Mouse (Mus musculus): Measurements from ENCODE around the gene Dnaja3. TPM values are rescaled to one million over a fixed set of nuclear protein-coding genes. Genes with fewer than 3 reads are reported as not detected.

The Dnaja3 gene
- polyA plus RNA-seq, 1 experiment from 2014 or later: 88.7 TPM

DNA sequence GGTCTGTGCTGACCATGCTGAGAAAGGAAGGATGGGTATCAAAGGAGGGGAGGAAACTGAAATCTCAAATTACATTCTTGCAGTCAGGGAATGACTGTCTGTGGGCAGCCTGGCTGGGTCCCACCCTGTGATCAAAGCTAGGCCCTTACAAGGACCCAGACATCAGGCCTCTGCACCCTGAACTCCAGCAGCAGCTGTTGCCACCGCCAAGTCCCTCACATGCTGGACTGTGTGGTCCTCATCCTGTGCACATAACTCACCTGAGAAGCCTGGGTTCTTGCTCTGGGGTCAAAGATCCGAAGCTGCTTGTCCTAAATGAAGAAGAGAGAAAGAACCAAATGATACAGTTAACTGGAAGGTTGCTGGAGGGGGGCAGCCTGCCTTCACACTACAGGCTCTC, 21.8 kb downstream of the Dnaja3 start:
- 86% methylated on average over 2 of the region's 2 CpGs for WGBS
- no peaks in the 10 kb centered on the region for H3K27me3 ChIP-seq (ENCODE audit: control insufficient read depth, insufficient read depth, low read length)
- no peak overlapping the region for H3K9ac ChIP-seq (ENCODE audit: low read length)
- H3K36me3 ChIP-seq (ENCODE audit: control insufficient read depth, insufficient read depth): 0 out of 2 replicates have a peak, but pooled peaks cover 6% of the 10 kb centered on the region
- H3K9me3 ChIP-seq (replicated peaks; ENCODE audit: control insufficient read depth, low read length): no peaks in the 10 kb centered on the region
- no peak overlapping the region for H3K4me2 ChIP-seq (ENCODE audit: low read depth, low read length)
- H3K4me3 ChIP-seq (ENCODE audit: low read length): no peak overlapping the region
- no peak overlapping the region for H3K27ac ChIP-seq (ENCODE audit: low read length)
- no peak for ATAC-seq (replicated peaks; ENCODE audit: extremely low read depth, insufficient read depth, low FRiP score)
- H3K4me1 ChIP-seq (ENCODE audit: control insufficient read depth, insufficient read depth, low read length): peaks cover 22% of the 10 kb centered on the region

DNA sequence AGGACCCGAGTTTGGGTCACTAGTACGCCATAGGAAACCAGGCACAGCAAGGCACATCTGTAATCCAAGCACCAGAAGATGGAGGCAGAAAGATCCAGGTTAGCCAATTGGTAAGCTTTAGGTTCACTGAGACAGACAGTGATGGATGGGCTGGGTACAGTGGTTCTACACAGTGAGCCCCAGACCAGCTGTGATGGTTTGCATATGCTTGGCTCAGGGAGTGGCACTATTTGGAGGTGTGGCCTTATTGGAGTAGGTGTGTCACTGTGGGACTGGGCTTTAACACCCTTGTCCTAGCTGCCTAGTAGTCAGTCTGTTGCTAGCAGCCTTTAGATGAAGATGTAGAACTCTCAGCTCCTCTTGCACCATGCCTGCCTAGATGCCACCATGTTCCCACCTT, 24.0 kb downstream of the Dnaja3 start:
- H3K9me3 ChIP-seq (replicated peaks; ENCODE audit: control insufficient read depth, low read length): no peaks in the 10 kb centered on the region
- H3K27me3 ChIP-seq (ENCODE audit: control insufficient read depth, insufficient read depth, low read length): no peaks in the 10 kb centered on the region
- no peak for ATAC-seq (replicated peaks; ENCODE audit: extremely low read depth, insufficient read depth, low FRiP score)
- peaks cover 9% of the 10 kb centered on the region for H3K4me1 ChIP-seq (ENCODE audit: control insufficient read depth, insufficient read depth, low read length)
- H3K4me3 ChIP-seq (ENCODE audit: low read length): no peak overlapping the region
- no peak overlapping the region for H3K4me2 ChIP-seq (ENCODE audit: low read depth, low read length)
- 80% methylated on average over 2 of the region's 2 CpGs for WGBS
- no peak overlapping the region for H3K9ac ChIP-seq (ENCODE audit: low read length)
- H3K27ac ChIP-seq (ENCODE audit: low read length): no peak overlapping the region
- peaks cover 11% of the 10 kb centered on the region; the same call in 1 of the 2 replicates for H3K36me3 ChIP-seq (ENCODE audit: control insufficient read depth, insufficient read depth)

DNA sequence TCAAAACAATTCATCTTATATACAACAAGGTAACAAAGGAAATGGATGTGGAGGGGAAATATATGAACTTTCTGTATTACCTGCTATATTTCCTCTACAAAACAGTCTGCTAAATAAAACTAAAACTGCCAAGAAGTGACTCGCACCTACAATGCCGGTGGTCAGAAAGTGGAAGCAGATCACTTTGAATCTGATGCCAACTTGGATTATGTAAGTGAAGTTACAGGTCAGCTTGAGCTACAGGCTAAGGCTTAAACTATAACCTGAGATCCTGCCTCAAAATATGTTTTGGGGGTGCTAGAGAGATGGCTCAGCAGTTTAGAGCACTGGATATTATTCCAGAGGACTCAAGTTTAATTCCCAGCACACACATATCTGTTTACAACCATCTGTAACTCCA, 25.9 kb downstream of the Dnaja3 start:
- no peaks in the 10 kb centered on the region for H3K27me3 ChIP-seq (ENCODE audit: control insufficient read depth, insufficient read depth, low read length)
- 93% methylated on average over 2 of the region's 2 CpGs for WGBS
- H3K4me3 ChIP-seq (ENCODE audit: low read length): no peak overlapping the region
- no peaks in the 10 kb centered on the region for H3K9me3 ChIP-seq (replicated peaks; ENCODE audit: control insufficient read depth, low read length)
- peaks cover 12% of the 10 kb centered on the region; the same call in 1 of the 2 replicates for H3K36me3 ChIP-seq (ENCODE audit: control insufficient read depth, insufficient read depth)
- H3K4me2 ChIP-seq (ENCODE audit: low read depth, low read length): no peak overlapping the region
- ATAC-seq (replicated peaks; ENCODE audit: extremely low read depth, insufficient read depth, low FRiP score): no peak
- no peak overlapping the region for H3K27ac ChIP-seq (ENCODE audit: low read length)
- H3K9ac ChIP-seq (ENCODE audit: low read length): no peak overlapping the region
- peaks cover 3% of the 10 kb centered on the region; the same call in 1 of the 2 replicates for H3K4me1 ChIP-seq (ENCODE audit: control insufficient read depth, insufficient read depth, low read length)

DNA sequence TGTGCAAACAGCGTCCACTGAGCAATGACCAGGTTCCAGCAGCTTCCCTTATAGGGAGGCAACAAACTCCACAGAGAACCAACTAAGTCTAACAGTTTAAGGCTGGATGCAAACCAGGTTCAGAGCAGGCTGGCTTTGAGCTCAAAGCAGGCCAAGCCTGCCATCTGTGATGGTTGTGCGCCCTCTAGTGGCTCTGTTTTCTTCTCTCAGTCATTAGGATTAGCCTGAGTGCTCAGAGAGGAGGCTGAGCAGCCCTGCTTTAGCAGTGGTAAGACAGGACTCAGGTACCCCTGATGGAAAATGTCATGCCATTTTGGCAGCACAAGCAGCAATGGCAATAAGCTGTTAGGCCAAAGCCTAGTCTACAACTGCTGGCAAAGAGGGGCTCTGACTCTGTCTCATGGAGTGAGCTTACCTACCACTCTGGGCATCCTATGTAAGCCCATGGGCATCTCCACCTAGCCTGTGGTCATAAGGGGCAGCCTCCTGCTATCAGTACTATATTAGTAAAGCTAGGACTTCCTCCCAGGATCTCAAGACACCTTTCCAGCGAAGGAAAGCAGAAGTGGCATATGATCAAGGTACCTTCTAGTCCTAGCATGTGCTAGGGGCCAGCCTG, 27.5 kb downstream of the Dnaja3 start:
- peak; percentile 76 for ATAC-seq (replicated peaks; ENCODE audit: extremely low read depth, insufficient read depth, low FRiP score)
- Histone ChIP-seq H3K27me3 (ENCODE audit: control insufficient read depth, insufficient read depth, low read length) (no peaks in the 10 kb centered on the region), H3K9ac (ENCODE audit: low read length) (no peak overlapping the region), H3K4me2 (ENCODE audit: low read depth, low read length) (no peak overlapping the region), H3K27ac (ENCODE audit: low read length) (no peak overlapping the region), H3K4me3 (ENCODE audit: low read length) (no peak overlapping the region), H3K36me3 (ENCODE audit: control insufficient read depth, insufficient read depth) (peaks cover 12% of the 10 kb centered on the region; the same call in 1 of the 2 replicates), H3K9me3 (replicated peaks; ENCODE audit: control insufficient read depth, low read length) (no peaks in the 10 kb centered on the region), H3K4me1 (ENCODE audit: control insufficient read depth, insufficient read depth, low read length) (peaks cover 3% of the 10 kb centered on the region; the same call in 1 of the 2 replicates)
- WGBS: 17% methylated on average over 3 of the region's 3 CpGs

DNA sequence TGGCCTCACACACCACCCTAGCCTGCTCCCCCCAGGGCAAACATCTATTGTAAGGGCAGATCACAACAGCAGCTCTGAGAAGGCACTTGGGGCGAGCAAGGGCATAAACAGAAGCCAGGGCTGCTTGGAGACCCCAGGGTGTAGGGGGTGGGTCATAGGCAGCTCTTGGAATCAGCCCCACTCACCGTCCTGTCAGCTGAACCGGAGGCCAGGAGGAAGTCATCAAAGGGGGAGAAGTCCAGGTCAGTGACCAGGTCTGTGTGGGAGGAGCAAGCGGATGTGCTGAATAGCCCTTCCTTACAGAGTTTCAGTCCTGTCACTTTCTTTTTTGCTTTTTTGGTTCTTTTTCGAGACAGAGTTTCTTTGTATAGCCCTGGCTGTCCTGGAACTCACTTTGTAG, 30.5 kb downstream of the Dnaja3 start:
- Histone ChIP-seq H3K4me3 (ENCODE audit: low read length) (no peak overlapping the region), H3K4me1 (ENCODE audit: control insufficient read depth, insufficient read depth, low read length) (no peaks in the 10 kb centered on the region), H3K27ac (ENCODE audit: low read length) (no peak overlapping the region), H3K27me3 (ENCODE audit: control insufficient read depth, insufficient read depth, low read length) (no peaks in the 10 kb centered on the region), H3K4me2 (ENCODE audit: low read depth, low read length) (no peak overlapping the region), H3K9me3 (replicated peaks; ENCODE audit: control insufficient read depth, low read length) (no peaks in the 10 kb centered on the region), H3K9ac (ENCODE audit: low read length) (no peak overlapping the region), H3K36me3 (ENCODE audit: control insufficient read depth, insufficient read depth) (peaks cover 12% of the 10 kb centered on the region; the same call in 1 of the 2 replicates)
- ATAC-seq (replicated peaks; ENCODE audit: extremely low read depth, insufficient read depth, low FRiP score): no peak
- 61% methylated on average over 5 of the region's 5 CpGs for WGBS

DNA sequence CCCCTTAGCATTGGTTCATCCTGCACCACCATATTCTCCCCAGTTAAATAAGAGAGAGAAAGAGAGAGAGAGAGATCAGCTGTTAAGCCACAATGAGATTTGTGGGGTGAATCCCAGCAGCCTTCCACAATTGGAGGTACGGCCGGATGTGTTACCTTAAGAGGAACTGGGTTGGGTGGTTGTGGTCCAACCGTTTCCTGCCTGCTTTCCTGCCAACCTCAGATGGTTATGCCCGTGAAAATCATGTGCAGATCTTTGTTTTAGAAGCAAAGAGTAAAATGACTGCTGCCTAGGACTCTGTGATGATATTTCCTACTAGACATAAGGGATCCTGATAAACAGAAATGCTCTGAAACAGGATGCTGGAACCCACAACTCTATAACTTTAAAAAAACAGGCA, 34.3 kb downstream of the Dnaja3 start:
- Histone ChIP-seq H3K4me1 (ENCODE audit: control insufficient read depth, insufficient read depth, low read length) (peaks cover 9% of the 10 kb centered on the region), H3K4me3 (ENCODE audit: low read length) (no peak overlapping the region), H3K36me3 (ENCODE audit: control insufficient read depth, insufficient read depth) (peaks cover 9% of the 10 kb centered on the region), H3K27ac (ENCODE audit: low read length) (no peak overlapping the region), H3K9me3 (replicated peaks; ENCODE audit: control insufficient read depth, low read length) (no peaks in the 10 kb centered on the region), H3K4me2 (ENCODE audit: low read depth, low read length) (no peak overlapping the region), H3K9ac (ENCODE audit: low read length) (no peak overlapping the region), H3K27me3 (ENCODE audit: control insufficient read depth, insufficient read depth, low read length) (no peaks in the 10 kb centered on the region)
- WGBS: 83% methylated on average over 4 of the region's 4 CpGs
- ATAC-seq (replicated peaks; ENCODE audit: extremely low read depth, insufficient read depth, low FRiP score): no peak

DNA sequence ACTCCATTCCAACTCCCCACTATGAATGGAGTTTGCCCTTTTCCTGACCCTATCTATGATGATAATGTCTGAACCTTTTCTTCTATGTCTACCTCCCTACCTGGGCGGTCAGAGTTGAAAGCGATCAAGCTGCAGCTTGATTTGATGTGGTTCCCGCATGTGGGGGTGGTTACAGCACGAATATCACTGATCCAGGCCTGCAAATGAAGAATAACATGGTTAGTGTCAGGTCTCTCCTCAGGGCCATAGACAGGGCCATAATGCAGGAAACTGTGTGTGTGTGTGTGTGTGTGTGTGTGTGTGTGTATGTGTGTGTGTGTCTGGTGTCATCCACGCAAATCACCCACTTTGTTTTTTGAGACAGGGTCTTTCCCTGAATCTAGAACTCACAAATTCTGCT, 37.0 kb downstream of the Dnaja3 start:
- Histone ChIP-seq H3K4me2 (ENCODE audit: low read depth, low read length) (no peak overlapping the region), H3K9ac (ENCODE audit: low read length) (no peak overlapping the region), H3K27ac (ENCODE audit: low read length) (no peak overlapping the region), H3K4me3 (ENCODE audit: low read length) (no peak overlapping the region), H3K4me1 (ENCODE audit: control insufficient read depth, insufficient read depth, low read length) (peaks cover 10% of the 10 kb centered on the region), H3K36me3 (ENCODE audit: control insufficient read depth, insufficient read depth) (peaks cover 6% of the 10 kb centered on the region), H3K27me3 (ENCODE audit: control insufficient read depth, insufficient read depth, low read length) (no peaks in the 10 kb centered on the region), H3K9me3 (replicated peaks; ENCODE audit: control insufficient read depth, low read length) (no peaks in the 10 kb centered on the region)
- ATAC-seq (replicated peaks; ENCODE audit: extremely low read depth, insufficient read depth, low FRiP score): no peak
- 89% methylated on average over 5 of the region's 5 CpGs for WGBS

DNA sequence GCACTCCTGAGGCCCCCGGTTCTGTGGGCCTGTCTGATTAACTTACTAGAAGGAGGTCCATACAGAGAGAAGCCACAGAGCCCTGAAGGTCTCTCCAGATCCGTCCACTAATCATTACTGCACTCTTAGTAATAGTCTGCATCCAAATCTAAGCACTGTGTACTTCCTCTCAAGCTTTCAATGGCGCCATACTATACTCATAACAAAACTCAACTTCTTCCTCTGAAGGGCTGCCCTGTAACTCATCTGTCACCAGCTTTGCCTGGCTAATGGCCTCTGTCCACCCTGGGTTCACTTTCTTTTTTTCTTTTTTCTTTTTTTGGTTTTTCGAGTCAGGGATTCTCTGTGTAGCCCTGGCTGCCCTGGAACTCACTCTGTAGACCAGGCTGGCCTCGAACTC, 38.3 kb downstream of the Dnaja3 start:
- H3K36me3 ChIP-seq (ENCODE audit: control insufficient read depth, insufficient read depth): peaks cover 6% of the 10 kb centered on the region
- H3K4me2 ChIP-seq (ENCODE audit: low read depth, low read length): peak overlapping the region; percentile 77; the same call in 1 of the 2 replicates
- H3K4me1 ChIP-seq (ENCODE audit: control insufficient read depth, insufficient read depth, low read length): peaks cover 11% of the 10 kb centered on the region
- WGBS: 61% methylated on average over 5 of the region's 5 CpGs
- no peaks in the 10 kb centered on the region for H3K9me3 ChIP-seq (replicated peaks; ENCODE audit: control insufficient read depth, low read length)
- no peak for ATAC-seq (replicated peaks; ENCODE audit: extremely low read depth, insufficient read depth, low FRiP score)
- no peak overlapping the region for H3K4me3 ChIP-seq (ENCODE audit: low read length)
- H3K27ac ChIP-seq (ENCODE audit: low read length): no peak overlapping the region
- H3K9ac ChIP-seq (ENCODE audit: low read length): no peak overlapping the region
- H3K27me3 ChIP-seq (ENCODE audit: control insufficient read depth, insufficient read depth, low read length): no peaks in the 10 kb centered on the region

DNA sequence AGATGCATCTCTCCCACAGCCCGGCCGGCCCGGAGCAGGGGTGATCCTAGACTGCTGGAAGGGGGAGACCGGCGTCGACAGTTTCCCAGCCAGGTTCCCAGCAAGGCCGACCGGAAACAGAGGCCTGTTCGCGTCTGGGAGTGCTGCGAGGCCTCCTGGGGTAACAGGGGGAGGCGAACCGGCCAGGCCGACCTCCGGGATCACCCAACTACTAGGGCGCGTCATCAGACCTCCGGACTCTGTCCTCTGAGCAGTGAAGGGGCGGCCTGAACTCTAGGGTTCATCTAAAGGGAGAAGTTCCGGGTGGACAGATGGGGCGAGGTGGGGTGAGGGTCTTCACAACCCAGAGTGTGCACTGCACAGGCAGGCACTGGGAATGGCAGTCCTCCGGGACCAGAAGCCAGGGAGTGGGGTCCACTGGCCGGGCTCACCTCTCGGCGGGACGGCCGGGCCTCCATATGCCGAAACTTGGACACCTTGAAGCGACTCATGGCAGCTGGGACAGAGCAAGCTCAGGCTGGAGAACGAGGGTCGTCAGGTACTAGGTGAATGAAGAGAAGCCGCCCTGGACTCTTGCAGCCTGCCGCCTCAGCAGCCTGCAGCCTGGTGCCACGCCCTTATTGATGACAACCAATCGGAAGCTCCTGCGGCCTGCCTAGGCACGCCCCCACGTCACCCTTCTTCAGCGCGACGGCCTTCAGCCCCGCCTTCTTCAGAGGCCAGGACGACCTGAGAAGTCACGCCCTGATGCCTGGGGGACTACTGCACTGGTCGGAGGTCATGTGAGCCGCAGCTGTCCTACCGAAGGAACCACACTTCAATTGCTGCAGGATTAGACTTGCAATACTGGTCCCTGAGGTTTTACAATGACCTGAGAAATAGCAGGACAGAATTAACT, 39.6 kb downstream of the Dnaja3 start, which contains the start of gene Coro7:
Gene Coro7, minus strand, starts transcription at position 657 of the 898 bp plus-strand sequence.
- H3K4me1 ChIP-seq (ENCODE audit: control insufficient read depth, insufficient read depth, low read length): peaks cover 14% of the 10 kb centered on the region
- peak within 1 kb of the TSS; percentile 79 for H3K9ac ChIP-seq (ENCODE audit: low read length)
- H3K36me3 ChIP-seq (ENCODE audit: control insufficient read depth, insufficient read depth): peaks cover 6% of the 10 kb centered on the region
- no peaks in the 10 kb centered on the region for H3K9me3 ChIP-seq (replicated peaks; ENCODE audit: control insufficient read depth, low read length)
- no peaks in the 10 kb centered on the region for H3K27me3 ChIP-seq (ENCODE audit: control insufficient read depth, insufficient read depth, low read length)
- under 1% methylated on average over 47 of the region's 47 CpGs for WGBS
- ATAC-seq (replicated peaks; ENCODE audit: extremely low read depth, insufficient read depth, low FRiP score): peak; percentile 90
- peak within 1 kb of the TSS; percentile 72 for H3K4me3 ChIP-seq (ENCODE audit: low read length)
- H3K27ac ChIP-seq (ENCODE audit: low read length): peak within 1 kb of the TSS; percentile 46; the same call in 1 of the 2 replicates
- H3K4me2 ChIP-seq (ENCODE audit: low read depth, low read length): peak within 1 kb of the TSS; percentile 77
